Mouse (Mus musculus): ENCODE data around the gene Eif4a1.

DNA sequence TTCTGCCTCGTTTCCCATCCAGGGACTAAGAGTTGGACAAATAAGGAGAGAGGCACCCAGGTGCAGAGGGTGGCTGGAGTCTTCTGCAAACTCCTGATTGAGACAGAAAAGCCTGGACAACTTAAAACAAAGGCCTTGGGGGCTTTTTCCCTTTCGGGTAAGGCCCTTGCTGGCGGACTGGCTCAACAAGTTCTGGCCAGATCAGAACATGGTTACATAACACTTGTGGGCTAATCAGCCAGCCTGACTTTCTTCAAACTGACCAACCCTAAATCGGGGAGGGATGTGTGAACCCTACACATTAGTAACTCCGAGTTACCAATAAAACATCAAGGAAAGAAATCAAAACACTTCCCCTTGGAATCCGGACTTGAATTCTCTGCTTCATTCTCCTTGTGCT, 48.6 kb upstream of the Eif4a1 start:
- TF ChIP-seq HCFC1 (IDR thresholded peaks at IDR 0.05; ENCODE audit: borderline replicate concordance, insufficient read depth, low read length) = no peak
- TF ChIP-seq ZC3H11A (IDR thresholded peaks at IDR 0.05; ENCODE audit: borderline replicate concordance, low read depth, low read length) = no peak
- no peak for TF ChIP-seq CHD2 (IDR thresholded peaks at IDR 0.05; ENCODE audit: low read depth, low read length)
- TF ChIP-seq MAFK (IDR thresholded peaks at IDR 0.05; ENCODE audit: insufficient read depth, low read depth, low read length) = no peak
- no peak for TF ChIP-seq ZNF384 (IDR thresholded peaks at IDR 0.05; ENCODE audit: low read depth, low read length)

All from ES-E14 (cell line).